Mouse (Mus musculus) cortical plate, adult 2 months (tissue): ENCODE data around the gene Cdk14. TPM values are rescaled to one million over a fixed set of nuclear protein-coding genes. Genes with fewer than 3 reads are reported as not detected.
A peak's percentile ranks its signal among the peaks of the same experiment; 100 is the strongest.
"Not testable (repeated sequence)": the region's sequence is repeated elsewhere in the genome, so short reads cannot be mapped to it uniquely, and the experiment has no call there.

Experiments used
- H3K27ac ChIP-seq: fragments of 200-500 bp; 2 replicates; pipeline ENCODE4 v1.5.1; 2012; ENCODE audit warnings: low read length, control low read depth, inconsistent platforms; ENCODE audit not compliant: insufficient read depth
- H3K4me1 ChIP-seq: fragments of 200-500 bp; 2 replicates; pipeline ENCODE4 v1.6.1; 2011; ENCODE audit warnings: low read length; ENCODE audit not compliant: control insufficient read depth, insufficient read depth
- H3K4me3 ChIP-seq: fragments of 200-500 bp; 2 replicates; pipeline ENCODE4 v1.5.1; 2011; ENCODE audit warnings: mild to moderate bottlenecking, low read length, control low read depth; ENCODE audit not compliant: insufficient read depth
- CTCF ChIP-seq: fragments of 200-500 bp; IDR thresholded peaks from 2 replicates; pipeline ENCODE4 v1.5.1; 2011; ENCODE audit warnings: mild to moderate bottlenecking, control low read depth, low read length; ENCODE audit not compliant: insufficient read depth; ENCODE audit errors: extremely low read depth
- POLR2A ChIP-seq: fragments of 200-500 bp; IDR thresholded peaks from 2 replicates; pipeline ENCODE4 v1.6.1; 2011; ENCODE audit warnings: mild to moderate bottlenecking, low read length, control low read depth; ENCODE audit not compliant: insufficient read depth; ENCODE audit errors: extremely low read depth
- polyA plus RNA-seq: library from polyadenylated mRNA; depleted of rRNA; stranded (reverse); fragments of >200 nt; gene quantifications from 2 replicates; pipeline ENCODE4 v1.2.3, GENCODE M21; 2012

Gene Cdk14
- polyA plus RNA-seq, 1 experiment = 89.5 TPM

- Histone ChIP-seq H3K4me1 (no peaks in the 10 kb centered on the region), H3K27ac (no peak overlapping the region), H3K4me3 (no peak overlapping the region)
- TF ChIP-seq POLR2A (no peak), CTCF (no peak)
These were observed 66.2 kb downstream of the Cdk14 start for GRCm38 (mm10) chr5:5353946-5354345.

GRCm38 (mm10) chr5:5344646-5345045 is 75.5 kb downstream of the Cdk14 start:
- H3K4me1 ChIP-seq = no peaks in the 10 kb centered on the region; the same call in 1 of the 2 replicates
- TF ChIP-seq CTCF (no peak), POLR2A (no peak)
- no peak overlapping the region for H3K27ac ChIP-seq
- H3K4me3 ChIP-seq = no peak overlapping the region

GRCm38 (mm10) chr5:5343741-5344140 is 76.4 kb downstream of the Cdk14 start:
- no peaks in the 10 kb centered on the region; the same call in 1 of the 2 replicates for H3K4me1 ChIP-seq
- H3K4me3 ChIP-seq = no peak overlapping the region
- TF ChIP-seq CTCF (no peak), POLR2A (no peak)
- H3K27ac ChIP-seq = no peak overlapping the region

GRCm38 (mm10) chr5:5343267-5343666 is 76.8 kb downstream of the Cdk14 start:
- no peak overlapping the region for H3K4me3 ChIP-seq
- TF ChIP-seq POLR2A (no peak), CTCF (no peak)
- no peaks in the 10 kb centered on the region; the same call in 1 of the 2 replicates for H3K4me1 ChIP-seq
- no peak overlapping the region for H3K27ac ChIP-seq

- H3K4me3 ChIP-seq = no peak overlapping the region
- peak overlapping the region; percentile 59 for H3K27ac ChIP-seq
- H3K4me1 ChIP-seq = no peaks in the 10 kb centered on the region; the same call in 1 of the 2 replicates
- TF ChIP-seq POLR2A (no peak), CTCF (no peak)
These were observed 77.5 kb downstream of the Cdk14 start for GRCm38 (mm10) chr5:5342410-5343137.

- no peak overlapping the region for H3K27ac ChIP-seq
- H3K4me1 ChIP-seq = no peaks in the 10 kb centered on the region; the same call in 1 of the 2 replicates
- no peak for TF ChIP-seq CTCF
- TF ChIP-seq POLR2A = no peak
- no peak overlapping the region for H3K4me3 ChIP-seq
These were observed 78.5 kb downstream of the Cdk14 start for GRCm38 (mm10) chr5:5341611-5342010.

GRCm38 (mm10) chr5:5333916-5334315 is 86.2 kb downstream of the Cdk14 start:
- Histone ChIP-seq H3K4me3 (no peak overlapping the region), H3K27ac (no peak overlapping the region), H3K4me1 (no peaks in the 10 kb centered on the region)
- no peak for TF ChIP-seq POLR2A
- no peak for TF ChIP-seq CTCF

- TF ChIP-seq CTCF (no peak), POLR2A (no peak)
- no peak overlapping the region for H3K4me3 ChIP-seq
- H3K4me1 ChIP-seq = no peaks in the 10 kb centered on the region
- H3K27ac ChIP-seq = no peak overlapping the region
These were observed 89.1 kb downstream of the Cdk14 start for GRCm38 (mm10) chr5:5330926-5331460.

GRCm38 (mm10) chr5:5329018-5329417 is 91.1 kb downstream of the Cdk14 start:
- not testable (repeated sequence) for H3K27ac ChIP-seq, H3K4me3 ChIP-seq, H3K4me1 ChIP-seq

- no peak overlapping the region for H3K27ac ChIP-seq
- no peak overlapping the region for H3K4me3 ChIP-seq
- H3K4me1 ChIP-seq = no peaks in the 10 kb centered on the region
- TF ChIP-seq POLR2A = no peak
- no peak for TF ChIP-seq CTCF
These were observed 93.4 kb downstream of the Cdk14 start for GRCm38 (mm10) chr5:5326716-5327115.

GRCm38 (mm10) chr5:5322699-5323098 is 97.4 kb downstream of the Cdk14 start:
- no peak overlapping the region for H3K27ac ChIP-seq
- TF ChIP-seq POLR2A = no peak
- no peak for TF ChIP-seq CTCF
- H3K4me3 ChIP-seq = no peak overlapping the region
- no peaks in the 10 kb centered on the region for H3K4me1 ChIP-seq
